Mouse (Mus musculus) testis, adult 2 months (tissue): Measurements from ENCODE around the gene Sap30.

ENCODE experiments used
- CTCF ChIP-seq: fragments of 200-500 bp; IDR thresholded peaks from 2 replicates; pipeline ENCODE4 v1.5.1; 2012; ENCODE audit warnings: low read depth, mild to moderate bottlenecking, inconsistent platforms, low read length, moderate library complexity; ENCODE audit not compliant: control insufficient read depth, insufficient read depth, insufficient replicate concordance
- POLR2A ChIP-seq: fragments of 200-500 bp; IDR thresholded peaks from 2 replicates; pipeline ENCODE4 v1.6.1; 2012; ENCODE audit warnings: low read depth, mild to moderate bottlenecking, inconsistent platforms, low read length, moderate library complexity; ENCODE audit not compliant: control insufficient read depth

GRCm38 (mm10) chr8:57491873-57492272 is 4.2 kb upstream of the Sap30 start:
- TF ChIP-seq CTCF (no peak), POLR2A (no peak)
